Mouse (Mus musculus): ENCODE measurements at regions not wholly inside any gene's neighbourhood (a gene's known extent, or its start where the extent isn't known, plus 50 kb on each side); places are given as distances from the start of the nearest gene placed in this dataset.
A peak's percentile ranks its signal among the peaks of the same experiment; 100 is the strongest.

- DNase-seq (ENCODE audit: low spot score), result peak; percentile 0
Measured at GRCm38 (mm10) chrX:58812824-58813223, 96.3 kb upstream of the 4930550L24Rik start.
